Mouse (Mus musculus) hindbrain, embryonic 12.5 days (tissue): ENCODE data around the gene Gjb3. TPM values are rescaled to one million over a fixed set of nuclear protein-coding genes. Genes with fewer than 3 reads are reported as not detected.

Experiments used
- ATAC-seq: fragments of 200-750 bp; cut with Nextera tagmentation; 2 replicates; pipeline ENCODE4 v1.8.0; 2017; ENCODE audit warnings: moderate TSS enrichment; ENCODE audit not compliant: low FRiP score
- H3K27ac ChIP-seq: fragments of 300-500 bp; sonication (generic); 2 replicates; pipeline ENCODE4 v1.5.1; 2016; ENCODE audit warnings: mild to moderate bottlenecking
- H3K27me3 ChIP-seq: fragments of 300-500 bp; sonication (generic); 2 replicates; pipeline ENCODE4 v1.6.1; 2016; ENCODE audit warnings: mild to moderate bottlenecking
- H3K36me3 ChIP-seq: fragments of 300-500 bp; sonication (generic); 2 replicates; pipeline ENCODE4 v1.6.1; 2016; ENCODE audit warnings: mild to moderate bottlenecking
- H3K4me1 ChIP-seq: fragments of 300-500 bp; sonication (generic); 2 replicates; pipeline ENCODE4 v1.6.1; 2016
- H3K4me2 ChIP-seq: fragments of 300-500 bp; sonication (generic); replicated peaks from 2 replicates; pipeline ENCODE4 v1.6.1; 2016; ENCODE audit warnings: mild to moderate bottlenecking
- H3K4me3 ChIP-seq: fragments of 300-500 bp; sonication (generic); 2 replicates; pipeline ENCODE4 v1.5.1; 2016; ENCODE audit warnings: mild to moderate bottlenecking
- H3K9ac ChIP-seq: fragments of 300-500 bp; sonication (generic); 2 replicates; pipeline ENCODE4 v1.6.1; 2016; ENCODE audit warnings: mild to moderate bottlenecking, moderate library complexity
- H3K9me3 ChIP-seq: fragments of 300-500 bp; sonication (generic); replicated peaks from 2 replicates; pipeline ENCODE4 v1.6.1; 2016; ENCODE audit warnings: mild to moderate bottlenecking
- WGBS: fragments of 180-500 bp; shearing (Covaris S2); methylation state at CpG from one replicate; pipeline ENCODE4 v1.1.7; 2016; 5-methylcytosine and 5-hydroxymethylcytosine counted together
- polyA plus RNA-seq: library from polyadenylated mRNA; unstranded; fragments of >200 nt; fragmentation: Nextera tagmentation; extraction: Ambion mirVana; gene quantifications from 2 replicates; pipeline ENCODE4 v1.2.1, GENCODE M21; 2016

The Gjb3 gene
- polyA plus RNA-seq, 1 experiment from 2014 or later: 0.46 TPM

- H3K27ac ChIP-seq: no peak overlapping the region
- no peak overlapping the region for H3K4me2 ChIP-seq
- H3K4me3 ChIP-seq: no peak overlapping the region
- H3K9me3 ChIP-seq: no peaks in the 10 kb centered on the region
- peaks cover 37% of the 10 kb centered on the region for H3K27me3 ChIP-seq
- 64% methylated on average over 24 of the region's 24 CpGs for WGBS
- peaks cover 11% of the 10 kb centered on the region for H3K4me1 ChIP-seq
- H3K36me3 ChIP-seq: no peaks in the 10 kb centered on the region
- ATAC-seq: no peak
- H3K9ac ChIP-seq: no peak overlapping the region
These were observed 18.3 kb downstream of the Gjb3 start for GRCm38 (mm10) chr4:127312349-127312748.

- H3K4me2 ChIP-seq: no peak overlapping the region
- no peak overlapping the region for H3K4me3 ChIP-seq
- 61% methylated on average over 9 of the region's 9 CpGs for WGBS
- H3K36me3 ChIP-seq: no peaks in the 10 kb centered on the region
- peaks cover 11% of the 10 kb centered on the region for H3K4me1 ChIP-seq
- peaks cover 37% of the 10 kb centered on the region for H3K27me3 ChIP-seq
- H3K9ac ChIP-seq: no peak overlapping the region
- no peak for ATAC-seq
- no peaks in the 10 kb centered on the region for H3K9me3 ChIP-seq
- H3K27ac ChIP-seq: no peak overlapping the region
These were observed 19.1 kb downstream of the Gjb3 start for GRCm38 (mm10) chr4:127311561-127311960.

GRCm38 (mm10) chr4:127306915-127307314 lies 23.7 kb downstream of the Gjb3 start:
- Histone ChIP-seq H3K4me1 (no peaks in the 10 kb centered on the region), H3K27me3 (peaks cover 7% of the 10 kb centered on the region), H3K27ac (no peak overlapping the region), H3K9ac (no peak overlapping the region), H3K4me2 (no peak overlapping the region), H3K36me3 (no peaks in the 10 kb centered on the region), H3K9me3 (no peaks in the 10 kb centered on the region), H3K4me3 (no peak overlapping the region)
- WGBS: 60% methylated on average over 2 of the region's 2 CpGs
- ATAC-seq: no peak

- Histone ChIP-seq H3K27me3 (no peaks in the 10 kb centered on the region), H3K27ac (no peak overlapping the region), H3K4me1 (no peaks in the 10 kb centered on the region), H3K36me3 (no peaks in the 10 kb centered on the region), H3K9me3 (no peaks in the 10 kb centered on the region), H3K4me3 (no peak overlapping the region), H3K4me2 (no peak overlapping the region), H3K9ac (no peak overlapping the region)
- ATAC-seq: no peak
- whole genome bisulfite sequencing: 83% methylated on average over 3 of the region's 3 CpGs
These were observed 26.8 kb downstream of the Gjb3 start for GRCm38 (mm10) chr4:127303796-127304195.

- H3K4me1 ChIP-seq: no peaks in the 10 kb centered on the region
- H3K4me2 ChIP-seq: no peak overlapping the region
- H3K4me3 ChIP-seq: no peak overlapping the region
- WGBS: 84% methylated on average over 5 of the region's 5 CpGs
- H3K9ac ChIP-seq: no peak overlapping the region
- H3K27ac ChIP-seq: no peak overlapping the region
- no peaks in the 10 kb centered on the region for H3K9me3 ChIP-seq
- no peaks in the 10 kb centered on the region for H3K27me3 ChIP-seq
- H3K36me3 ChIP-seq: no peaks in the 10 kb centered on the region
- ATAC-seq: no peak
These were observed 30.1 kb downstream of the Gjb3 start for GRCm38 (mm10) chr4:127300503-127300902.

- Histone ChIP-seq H3K27me3 (no peaks in the 10 kb centered on the region), H3K4me3 (no peak overlapping the region), H3K9ac (no peak overlapping the region), H3K36me3 (no peaks in the 10 kb centered on the region), H3K27ac (no peak overlapping the region), H3K4me2 (no peak overlapping the region), H3K9me3 (no peaks in the 10 kb centered on the region), H3K4me1 (0 out of 2 replicates have a peak, but pooled peaks cover 3% of the 10 kb centered on the region)
- WGBS: 60% methylated on average over 5 of the region's 5 CpGs
- ATAC-seq: no peak
These were observed 38.0 kb downstream of the Gjb3 start for GRCm38 (mm10) chr4:127292631-127293030.

- Histone ChIP-seq H3K4me2 (no peak overlapping the region), H3K27ac (no peak overlapping the region), H3K27me3 (no peaks in the 10 kb centered on the region), H3K9ac (no peak overlapping the region), H3K4me1 (0 out of 2 replicates have a peak, but pooled peaks cover 3% of the 10 kb centered on the region), H3K36me3 (no peaks in the 10 kb centered on the region), H3K9me3 (no peaks in the 10 kb centered on the region), H3K4me3 (no peak overlapping the region)
- ATAC-seq: no peak
- 59% methylated on average over 6 of the region's 6 CpGs for WGBS
These were observed 41.5 kb downstream of the Gjb3 start for GRCm38 (mm10) chr4:127289039-127289548.

GRCm38 (mm10) chr4:127286907-127287306 lies 43.7 kb downstream of the Gjb3 start:
- H3K4me1 ChIP-seq: no peaks in the 10 kb centered on the region
- ATAC-seq: no peak
- H3K4me3 ChIP-seq: no peak overlapping the region
- H3K27ac ChIP-seq: no peak overlapping the region
- H3K9me3 ChIP-seq: no peaks in the 10 kb centered on the region
- H3K4me2 ChIP-seq: no peak overlapping the region
- H3K27me3 ChIP-seq: no peaks in the 10 kb centered on the region
- 73% methylated on average over 4 of the region's 4 CpGs for WGBS
- H3K9ac ChIP-seq: no peak overlapping the region
- H3K36me3 ChIP-seq: no peaks in the 10 kb centered on the region

GRCm38 (mm10) chr4:127279241-127279640 lies 51.4 kb downstream of the Gjb3 start:
- Histone ChIP-seq H3K4me1 (peaks cover 6% of the 10 kb centered on the region; the same call in 1 of the 2 replicates), H3K36me3 (no peaks in the 10 kb centered on the region), H3K4me3 (no peak overlapping the region), H3K9me3 (no peaks in the 10 kb centered on the region), H3K27me3 (no peaks in the 10 kb centered on the region), H3K27ac (no peak overlapping the region), H3K9ac (no peak overlapping the region), H3K4me2 (no peak overlapping the region)
- 75% methylated on average over 9 of the region's 9 CpGs for WGBS
- ATAC-seq: no peak

- no peaks in the 10 kb centered on the region for H3K27me3 ChIP-seq
- H3K4me2 ChIP-seq: no peak overlapping the region
- 48% methylated on average over 9 of the region's 9 CpGs for WGBS
- no peak overlapping the region for H3K4me3 ChIP-seq
- no peak for ATAC-seq
- no peak overlapping the region for H3K27ac ChIP-seq
- peaks cover 6% of the 10 kb centered on the region; the same call in 1 of the 2 replicates for H3K4me1 ChIP-seq
- H3K9me3 ChIP-seq: no peaks in the 10 kb centered on the region
- no peaks in the 10 kb centered on the region for H3K36me3 ChIP-seq
- no peak overlapping the region for H3K9ac ChIP-seq
These were observed 52.1 kb downstream of the Gjb3 start for GRCm38 (mm10) chr4:127278451-127279001.

Other genes starting within 250 kb of the Gjb3 start
- gene Tmem35b, start 207.2 kb downstream of the Gjb3 start, polyA plus RNA-seq: 19.8 and 20.0 TPM in 2 replicates
- 12.5 and 13.3 TPM in 2 replicates for gene Dlgap3, start 161.6 kb downstream of the Gjb3 start, polyA plus RNA-seq
- gene Smim12, start 87.1 kb downstream of the Gjb3 start, polyA plus RNA-seq: 44.7 and 50.6 TPM in 2 replicates
- 13.9 and 15.2 TPM in 2 replicates for gene Gja4, start 16.8 kb downstream of the Gjb3 start, polyA plus RNA-seq
- 0.19 and 0.36 TPM in 2 replicates for gene Gjb4, start 23.2 kb upstream of the Gjb3 start, polyA plus RNA-seq
- 0.30 and 0.44 TPM in 2 replicates for gene Gjb5, start 27.3 kb upstream of the Gjb3 start, polyA plus RNA-seq